Mouse (Mus musculus) brain, embryonic 14.5 days (tissue): Measurements from ENCODE around the gene Ube2m.

Source experiments
- CTCF ChIP-seq: fragments of 200-500 bp; IDR thresholded peaks from 2 replicates; pipeline ENCODE4 v1.5.1; 2012; ENCODE audit warnings: inconsistent platforms, mild to moderate bottlenecking, moderate library complexity, borderline replicate concordance; ENCODE audit not compliant: insufficient read depth, insufficient read length; ENCODE audit errors: extremely low read depth
- POLR2A ChIP-seq: fragments of 200-500 bp; IDR thresholded peaks from 2 replicates; pipeline ENCODE4 v1.6.1; 2012; ENCODE audit warnings: mild to moderate bottlenecking, inconsistent platforms, borderline replicate concordance; ENCODE audit not compliant: poor library complexity, insufficient read depth, insufficient read length, severe bottlenecking; ENCODE audit errors: extremely low read depth

GRCm38 (mm10) chr7:13010005-13010908 is 27.8 kb downstream of the Ube2m start, which contains the start of gene Zbtb45:
- TF ChIP-seq CTCF (no peak), POLR2A (no peak)
